Mouse (Mus musculus): ENCODE data around the gene Brca2.

- TF ChIP-seq EP300 (optimal IDR thresholded peaks at IDR 0.05) (no peak), CTCF (IDR thresholded peaks at IDR 0.05; ENCODE audit: low read depth) (no peak)
Observed at GRCm38 (mm10) chr5:150592186-150592903, 69.9 kb downstream of the Brca2 start.

Data from stomach, postnatal 0 days (tissue).